Mouse (Mus musculus): ENCODE measurements around the gene Ube2t.

- no peak for TF ChIP-seq CTCF (IDR thresholded peaks at IDR 0.05)
- no peak for TF ChIP-seq EP300 (IDR thresholded peaks at IDR 0.05)
These were observed 50.1 kb downstream of the Ube2t start for GRCm38 (mm10) chr1:135012472-135012871.

All from lung, postnatal 0 days (tissue).